Mouse (Mus musculus): Measurements from ENCODE around the gene Bcl6b.

Bcl6b gene

DNA sequence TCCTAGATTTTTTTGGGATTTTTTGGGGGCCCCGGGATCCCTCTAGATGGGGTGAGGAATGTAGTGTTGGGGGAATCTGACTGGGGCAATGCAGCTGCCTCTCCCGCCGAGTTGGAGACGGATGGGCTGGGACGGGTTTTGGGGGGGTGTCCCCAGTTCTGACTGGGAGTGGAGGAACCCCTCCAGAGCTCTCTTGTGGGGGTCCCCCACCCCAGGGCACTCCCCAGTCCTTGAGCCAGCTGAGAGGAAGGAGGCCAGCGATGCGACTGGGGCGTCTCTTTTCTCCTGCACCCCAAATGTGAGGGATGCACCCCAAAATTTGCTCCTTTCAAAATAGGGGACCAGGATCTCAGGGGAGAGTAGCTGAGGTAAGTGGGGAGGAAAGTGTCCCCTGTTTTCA lies 3.4 kb upstream of the Bcl6b start:
- no peak for DNase-seq (ENCODE audit: low spot score in 2 of 2)

DNA sequence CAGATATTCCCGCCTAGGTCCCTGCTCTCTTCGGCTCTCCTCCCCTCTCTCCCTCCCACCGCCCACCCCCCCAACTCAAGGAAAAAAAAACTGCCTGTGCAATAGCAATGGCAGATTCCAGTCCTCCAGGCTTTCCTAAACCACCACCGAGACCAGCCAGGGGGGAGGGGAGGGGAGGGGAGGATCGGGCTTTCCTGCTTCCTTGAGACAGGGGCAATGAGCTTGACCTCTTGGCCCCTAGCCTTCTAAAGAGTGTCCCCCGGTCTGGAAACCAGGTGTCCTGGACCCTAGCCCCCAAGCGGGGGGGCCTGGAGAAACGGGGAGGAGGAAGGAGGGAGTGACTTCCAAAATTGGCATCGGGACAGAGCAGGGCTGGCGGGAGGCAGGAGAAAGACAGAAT lies 2.9 kb upstream of the Bcl6b start:
- peak; percentile 68 to 69 for DNase-seq (ENCODE audit: low spot score in 2 of 2)

DNA sequence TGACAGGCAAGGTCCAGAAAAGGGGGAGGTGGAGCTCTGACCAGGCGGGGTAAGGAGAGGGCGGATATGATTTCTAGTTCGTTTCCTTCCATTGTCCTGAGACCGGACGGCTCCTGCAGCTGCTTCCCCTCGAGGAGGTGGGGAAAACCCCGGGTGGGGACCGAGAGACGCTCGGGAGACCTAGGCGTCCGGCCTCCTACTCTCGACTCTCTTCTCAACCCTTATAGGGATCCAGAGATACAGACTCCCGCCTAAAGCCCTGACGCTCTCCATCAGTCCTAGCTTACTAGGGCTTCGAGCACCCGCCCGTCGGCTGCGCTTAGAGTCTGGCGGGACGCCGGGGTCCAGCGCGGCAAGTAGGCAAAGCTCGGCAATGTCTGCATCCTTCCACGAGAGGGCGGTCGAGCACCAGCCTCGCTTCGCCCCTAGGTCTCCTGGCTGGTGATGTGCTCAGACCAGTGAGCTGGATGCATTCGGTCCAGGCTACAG lies 685 bp upstream of the Bcl6b start:
- DNase-seq (ENCODE audit: low spot score in 2 of 2), result peak; percentile 87 to 92

DNA sequence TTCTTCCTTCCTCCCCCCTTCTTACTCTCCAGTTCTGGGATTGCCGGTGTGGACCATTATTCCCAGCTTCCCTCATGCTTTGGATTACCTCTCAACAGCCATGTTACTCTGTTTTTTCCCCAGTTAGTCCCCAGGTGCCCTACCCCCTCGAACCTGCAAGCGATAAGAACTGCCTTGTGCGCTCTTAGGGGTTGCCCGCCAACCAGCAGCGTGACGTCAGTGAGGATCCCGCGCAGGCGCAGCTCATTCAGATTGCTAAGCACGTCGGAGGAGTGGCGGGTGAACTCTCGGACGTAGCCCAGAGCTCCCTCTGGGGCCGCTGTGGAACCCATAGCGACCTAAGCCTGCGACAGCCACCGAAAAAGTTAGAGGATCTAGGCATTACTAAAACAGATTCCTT lies 770 bp downstream of the Bcl6b start:
- peak; percentile 86 to 87 for DNase-seq (ENCODE audit: low spot score in 2 of 2)

DNA sequence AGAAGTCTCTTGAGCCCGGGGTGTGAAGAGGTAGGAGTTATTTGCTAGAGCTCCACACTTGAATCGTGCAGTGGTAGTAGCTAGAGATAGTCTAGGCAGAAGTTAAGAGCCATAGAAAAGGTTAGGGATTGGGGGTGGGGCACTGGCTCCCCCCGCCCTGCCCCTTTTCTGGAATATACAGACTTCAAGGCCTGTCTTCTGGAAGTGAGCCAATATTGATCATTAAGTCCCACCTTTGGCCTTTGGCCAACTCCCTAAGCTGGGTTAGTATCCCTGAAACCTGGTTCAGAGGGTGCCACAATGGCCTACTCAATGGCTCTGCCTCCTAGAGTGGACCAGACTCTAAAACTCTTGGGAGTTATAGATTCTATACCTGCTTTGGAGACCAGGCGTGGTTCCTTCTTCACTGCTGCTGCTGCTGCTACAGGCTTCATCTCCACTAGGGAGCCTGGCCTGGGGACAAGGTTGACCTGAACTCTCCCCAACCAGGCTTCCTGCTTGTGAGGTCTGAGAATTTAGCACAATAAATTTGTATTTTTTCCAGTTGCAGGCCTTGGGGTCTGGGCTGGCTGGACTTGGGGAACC lies 1.8 kb downstream of the Bcl6b start:
- no peak for DNase-seq (ENCODE audit: low spot score in 2 of 2)

DNA sequence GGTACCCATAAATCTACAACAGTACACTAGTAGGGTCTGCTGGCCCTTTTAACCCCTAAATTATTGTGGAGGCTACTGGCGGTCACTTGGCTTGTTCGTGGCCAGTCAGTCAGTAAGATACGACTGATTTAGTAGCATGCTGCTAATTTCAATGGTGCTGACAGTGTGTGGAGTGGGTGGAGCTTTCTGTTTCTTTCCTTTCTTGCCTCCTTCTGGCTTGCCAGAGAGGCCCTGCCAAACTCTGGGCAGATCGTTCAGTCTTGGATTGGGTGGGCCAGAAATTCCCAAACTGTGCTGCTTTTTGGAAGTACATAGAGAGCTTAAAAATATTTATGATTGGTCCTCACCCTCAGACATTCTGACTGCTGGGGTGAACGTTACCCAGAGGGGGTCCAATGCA lies 2.5 kb downstream of the Bcl6b start:
- no peak for DNase-seq (ENCODE audit: low spot score in 2 of 2)

DNA sequence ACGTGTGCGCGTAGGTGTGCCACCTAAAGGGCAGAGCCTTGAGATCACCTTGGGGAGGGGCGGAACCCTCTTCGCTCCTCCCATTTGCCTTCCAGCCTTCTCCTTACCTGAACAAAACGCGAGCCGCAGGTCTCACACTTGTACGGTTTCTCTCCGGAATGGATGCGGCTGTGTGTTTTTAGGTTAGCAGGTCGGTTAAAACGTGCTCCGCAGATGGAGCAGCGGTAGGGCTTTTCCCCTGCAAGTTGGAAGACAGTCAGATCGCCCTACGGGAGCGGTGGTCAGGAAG lies 3.1 kb downstream of the Bcl6b start:
- no peak for DNase-seq (ENCODE audit: low spot score in 2 of 2)

DNA sequence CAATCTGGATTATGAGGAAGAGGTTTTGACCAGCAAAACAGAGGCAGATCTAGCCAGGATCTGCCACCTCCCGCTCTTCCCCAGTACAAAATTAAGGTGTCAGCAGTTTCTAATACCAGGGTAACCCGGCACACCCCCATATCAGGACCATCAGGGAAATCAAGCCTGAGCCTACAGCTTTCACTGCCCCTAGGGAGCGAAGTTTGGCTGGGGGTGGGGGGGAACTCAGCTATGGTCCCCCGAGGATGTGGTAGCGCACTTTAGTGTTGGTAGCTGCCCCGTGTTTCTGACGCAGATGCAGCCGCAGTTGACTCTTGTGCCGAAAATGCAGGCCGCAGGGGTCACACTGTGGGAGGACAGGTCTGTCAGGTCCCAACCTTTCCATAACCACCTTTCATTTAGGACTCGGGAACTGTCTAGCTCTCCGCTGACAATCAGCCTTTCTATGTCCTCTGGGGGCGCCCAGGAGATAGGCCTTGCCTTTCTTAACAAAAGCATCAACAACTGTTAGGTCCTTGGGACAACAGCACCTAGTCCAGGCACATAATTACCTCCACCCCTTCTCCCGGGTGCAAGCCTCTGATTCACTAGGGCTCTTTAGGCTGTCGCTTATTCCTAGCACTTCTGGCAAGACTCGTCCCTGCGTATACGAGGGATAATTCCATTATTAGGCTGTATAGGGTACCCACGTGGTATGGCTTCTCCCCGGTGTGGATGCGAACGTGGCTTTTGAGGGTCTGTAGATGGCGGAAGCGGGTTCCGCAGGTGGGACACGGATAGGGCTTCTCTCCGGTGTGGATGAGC lies 3.6 kb downstream of the Bcl6b start:
- DNase-seq (ENCODE audit: low spot score in 2 of 2), result peak in 1 of 2 experiments; percentile 23

DNA sequence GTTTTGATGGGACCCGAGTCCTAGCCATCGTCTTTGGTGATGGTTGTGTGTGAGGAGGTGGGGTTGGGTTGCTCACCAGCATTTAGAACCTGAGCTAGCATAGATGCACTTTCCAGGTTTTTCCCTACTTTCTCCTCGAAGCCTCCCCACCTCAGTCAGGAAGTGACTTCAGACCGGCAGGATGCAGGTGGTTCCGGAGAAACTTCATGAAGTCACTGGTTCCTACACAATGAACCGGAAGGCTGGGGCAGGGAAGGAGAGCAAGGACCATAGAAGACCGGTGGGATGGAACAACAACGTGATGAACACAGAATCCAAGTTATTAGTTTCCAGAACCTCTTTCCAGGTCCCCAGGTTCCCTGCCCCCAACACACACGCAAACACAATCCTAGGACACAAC lies 5.9 kb downstream of the Bcl6b start:
- peak; percentile 76 to 89 for DNase-seq (ENCODE audit: low spot score in 2 of 2)

DNA sequence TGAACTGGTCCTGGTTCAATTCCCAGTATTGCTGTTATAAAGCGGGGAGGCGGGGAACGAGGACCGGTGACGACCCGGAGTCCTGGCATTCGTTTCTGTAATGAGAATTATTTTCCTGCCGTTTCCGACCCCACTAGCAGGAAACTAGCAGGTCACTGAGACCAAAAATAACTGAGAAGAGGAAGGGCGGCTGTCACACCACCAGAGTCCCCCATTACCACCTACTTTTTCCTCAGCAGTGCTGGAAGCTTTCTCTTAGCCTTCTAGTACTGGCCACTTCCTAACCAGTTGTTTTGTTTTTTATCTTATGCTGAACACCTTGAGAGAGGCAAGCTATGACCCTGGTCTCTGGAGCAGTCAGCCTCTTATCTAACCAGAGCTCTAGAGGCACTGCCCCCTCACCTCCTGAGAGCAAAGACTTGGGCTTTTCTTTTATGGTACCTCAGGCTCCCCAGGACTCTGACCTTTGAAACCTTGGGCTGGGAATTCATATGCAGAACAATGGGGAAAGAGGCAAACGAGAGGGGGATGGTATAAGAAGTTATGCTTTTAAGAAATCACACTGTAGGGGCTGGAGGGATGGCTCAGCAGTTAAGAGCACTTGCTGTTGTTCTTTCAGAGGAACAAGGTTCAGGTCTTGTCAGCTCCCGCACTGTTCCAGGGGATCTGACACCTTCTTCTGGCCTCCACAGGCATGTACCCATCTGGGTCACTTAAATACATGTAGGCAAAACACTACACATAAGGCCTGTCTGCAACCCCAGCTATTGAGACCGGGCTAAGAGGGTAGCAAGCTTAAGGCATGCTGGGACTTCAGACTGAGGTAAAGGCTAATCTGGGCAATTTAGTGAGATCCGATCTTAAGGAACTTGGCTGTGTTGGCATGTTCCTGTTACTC lies 7.7 kb downstream of the Bcl6b start:
- DNase-seq (ENCODE audit: low spot score in 2 of 2), result peak; percentile 68 to 82

DNA sequence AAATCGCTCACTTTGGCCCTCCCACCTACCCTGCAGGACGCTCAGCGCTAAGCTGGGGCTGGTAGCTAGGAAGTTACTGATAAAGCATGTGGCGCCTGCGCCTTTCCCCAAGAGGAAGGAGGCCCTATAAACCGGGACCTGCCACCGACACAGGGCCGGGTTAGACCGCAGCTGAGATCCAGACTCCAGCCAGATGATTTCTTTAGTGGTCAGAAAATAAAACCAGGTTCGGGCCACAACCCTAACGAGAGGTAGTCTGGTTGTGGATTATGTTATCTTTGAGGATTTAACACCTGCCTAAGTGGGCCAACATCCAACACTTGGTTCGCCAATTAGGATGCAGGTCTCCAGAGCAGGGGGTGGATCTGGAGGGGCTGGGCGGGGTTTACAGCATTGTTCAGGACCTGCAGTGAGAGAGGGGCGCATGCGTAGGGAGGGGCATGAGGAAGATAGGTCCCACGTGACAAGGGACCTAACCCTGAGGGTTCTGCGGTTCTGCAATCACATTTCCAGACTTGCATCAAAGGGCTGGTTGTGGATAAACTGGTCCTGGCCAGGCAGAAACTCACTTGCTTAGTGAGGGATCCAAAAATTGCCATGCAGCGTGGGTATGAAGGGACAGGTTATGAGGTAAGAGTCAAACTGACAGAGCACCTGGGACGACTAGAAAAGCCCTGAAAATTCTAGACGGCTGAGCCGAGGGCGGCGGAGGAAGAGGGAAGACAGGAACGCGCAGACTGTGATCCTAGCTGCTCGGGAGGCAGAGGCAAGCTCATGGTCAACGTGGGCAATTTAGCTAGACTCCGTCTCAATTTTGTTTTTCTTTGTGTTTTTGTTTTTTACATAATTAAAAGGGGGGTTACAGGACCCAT lies 8.6 kb downstream of the Bcl6b start, which contains the start of gene Slc16a13:
Slc16a13 (minus strand) TSS at position 334 of the 872 bp plus-strand sequence.
- DNase-seq (ENCODE audit: low spot score in 2 of 2), result peak; percentile 95 to 97

DNA sequence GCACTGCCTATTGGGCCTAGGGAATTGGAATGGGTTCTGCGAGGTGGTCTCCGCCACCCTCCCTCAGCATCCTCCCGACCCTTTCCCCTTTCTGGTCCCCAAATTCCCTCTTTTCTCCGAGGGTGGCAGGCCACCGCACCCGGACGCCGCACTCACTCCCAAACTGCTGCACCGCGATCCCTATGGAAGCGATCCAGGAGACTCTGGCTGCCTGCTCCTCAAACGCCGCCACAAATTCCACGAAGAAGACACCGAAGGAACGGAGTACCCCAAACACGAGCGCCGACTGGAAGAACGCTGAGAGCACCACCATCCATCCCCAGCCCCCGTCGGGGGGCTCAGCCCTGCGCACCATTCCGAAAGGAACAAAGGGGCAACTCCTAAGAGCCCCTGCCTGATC lies 9.3 kb downstream of the Bcl6b start:
- DNase-seq (ENCODE audit: low spot score in 2 of 2), result no peak

DNA sequence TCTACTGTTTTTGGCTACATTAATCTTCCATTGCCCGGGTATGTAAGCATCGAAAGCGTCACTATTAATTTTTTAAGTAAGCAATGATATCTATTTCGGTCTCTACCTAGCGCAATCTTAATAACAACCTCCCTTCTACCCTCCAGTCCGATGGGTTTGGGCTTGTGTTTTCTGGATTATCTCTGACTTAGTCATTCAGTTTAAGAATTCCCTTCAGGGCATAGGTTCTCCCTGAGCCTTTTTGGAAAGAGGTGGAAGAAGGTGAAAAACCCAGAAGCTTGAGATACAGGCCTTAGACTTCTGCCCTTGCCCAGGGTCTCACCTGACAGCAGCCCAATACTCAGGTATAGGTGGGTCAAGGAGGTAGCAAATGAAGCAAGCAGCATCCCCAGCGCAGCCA lies 9.7 kb downstream of the Bcl6b start:
- DNase-seq (ENCODE audit: low spot score in 2 of 2), result no peak

DNA sequence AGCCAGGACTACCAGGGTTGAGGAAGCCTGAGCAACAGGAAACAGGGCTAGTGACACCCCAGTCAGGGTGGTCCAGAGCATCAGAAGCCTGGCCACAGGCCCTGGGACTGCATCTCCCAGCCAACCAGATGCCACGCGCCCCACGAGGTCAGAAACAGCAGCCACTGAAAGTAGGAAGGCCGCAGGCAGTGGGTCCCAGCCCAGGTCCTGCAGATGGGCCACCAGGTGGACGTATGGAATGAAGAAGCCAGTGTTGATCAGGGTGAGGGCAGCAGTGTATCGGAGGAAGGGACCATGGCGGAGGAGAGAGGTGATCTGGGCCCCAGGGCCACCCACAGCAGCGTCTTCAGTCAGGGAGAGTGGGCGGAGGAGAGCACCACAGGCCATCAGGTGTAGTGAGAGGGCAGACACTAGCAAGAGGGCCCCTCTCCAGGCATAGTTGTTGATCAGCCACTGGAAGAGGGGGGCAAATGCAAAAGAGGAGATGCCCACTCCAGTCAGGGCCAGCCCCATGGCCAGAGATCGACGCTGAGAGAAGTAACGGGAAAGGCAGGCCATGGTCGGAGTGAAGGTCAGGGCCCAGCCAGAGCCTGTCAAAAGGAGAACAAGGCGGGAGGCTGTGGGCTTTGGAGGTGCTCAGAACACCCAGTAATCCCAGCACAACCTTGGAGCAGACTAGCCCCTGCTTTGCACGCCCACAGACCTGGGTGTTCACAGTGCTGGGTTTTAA lies 10.7 kb downstream of the Bcl6b start:
- DNase-seq (ENCODE audit: low spot score in 2 of 2), result no peak

DNA sequence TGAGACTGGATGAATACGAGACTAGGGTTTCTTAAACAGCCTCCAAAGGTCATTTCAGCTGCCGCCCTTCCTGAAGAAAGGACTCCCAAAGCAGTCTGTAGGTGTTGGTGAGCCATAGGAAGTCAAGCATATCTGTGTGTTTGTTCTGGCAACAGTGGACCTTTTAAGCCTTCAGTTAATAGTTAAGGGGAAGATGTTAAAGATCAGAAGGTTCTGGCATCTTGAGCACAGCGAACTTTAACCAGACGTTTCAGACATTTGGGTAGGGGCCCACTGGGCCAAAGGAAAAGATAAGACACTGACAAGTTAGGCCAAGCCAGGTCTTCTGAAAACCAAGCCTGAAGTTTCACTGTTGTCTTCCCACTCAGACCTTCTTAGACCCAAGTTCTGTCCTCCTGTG lies 11.6 kb downstream of the Bcl6b start:
- no peak for DNase-seq (ENCODE audit: low spot score in 2 of 2)

DNA sequence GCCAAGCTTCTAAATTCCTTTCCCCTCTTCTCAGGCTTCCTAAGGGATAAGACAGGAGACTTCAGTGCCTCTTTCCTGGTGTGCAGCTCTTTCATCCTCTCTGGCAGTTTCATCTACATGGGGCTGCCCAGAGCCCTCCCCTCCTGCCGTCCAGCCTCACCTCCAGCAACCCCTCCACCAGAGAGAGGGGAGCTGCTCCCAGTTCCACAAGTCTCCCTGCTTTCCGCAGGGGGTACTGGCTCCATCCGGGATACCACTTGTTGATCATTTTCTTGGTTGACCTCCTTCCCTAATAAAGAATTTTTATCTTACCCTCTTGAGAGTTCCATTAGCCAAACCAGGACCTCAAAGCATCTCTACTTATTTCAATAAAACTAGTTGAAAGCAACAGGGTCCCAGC lies 13.5 kb downstream of the Bcl6b start:
- no peak for DNase-seq (ENCODE audit: low spot score in 2 of 2)

DNA sequence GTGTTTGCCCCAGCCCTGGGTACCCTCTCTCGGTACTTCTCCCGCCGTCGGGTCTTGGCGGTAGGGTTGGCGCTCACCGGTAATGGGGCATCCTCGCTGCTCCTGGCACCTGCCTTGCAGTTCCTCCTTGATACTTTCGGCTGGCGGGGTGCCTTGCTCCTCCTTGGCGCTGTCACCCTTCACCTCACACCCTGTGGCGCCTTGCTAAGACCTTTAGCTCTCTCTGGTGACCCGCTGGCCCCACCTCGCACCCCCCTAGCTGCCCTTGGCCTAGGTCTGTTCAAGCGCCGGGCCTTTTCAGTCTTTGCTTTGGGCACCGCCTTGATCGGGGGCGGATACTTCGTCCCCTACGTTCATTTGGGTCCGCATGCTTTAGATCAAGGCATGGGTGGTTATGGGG lies 14.3 kb downstream of the Bcl6b start:
- DNase-seq (ENCODE audit: low spot score in 2 of 2), result no peak

DNA sequence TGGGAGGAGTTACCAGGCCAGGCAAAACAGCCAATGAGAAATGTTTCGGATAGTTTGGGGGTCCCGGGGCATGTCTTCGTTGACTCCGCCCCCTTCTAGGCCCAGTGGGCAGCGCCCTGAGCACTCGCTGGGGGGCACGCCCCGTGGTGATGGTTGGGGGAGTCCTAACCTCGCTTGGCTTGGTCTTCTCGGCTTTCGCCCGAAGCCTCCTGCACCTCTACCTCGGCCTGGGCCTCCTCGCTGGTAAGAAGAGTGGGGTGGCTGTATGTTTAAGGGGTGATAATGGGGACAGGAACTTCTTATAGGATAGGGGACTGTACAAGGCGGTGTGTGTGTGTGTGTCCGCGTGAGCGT lies 14.8 kb downstream of the Bcl6b start:
- DNase-seq (ENCODE audit: low spot score in 2 of 2), result no peak

DNA sequence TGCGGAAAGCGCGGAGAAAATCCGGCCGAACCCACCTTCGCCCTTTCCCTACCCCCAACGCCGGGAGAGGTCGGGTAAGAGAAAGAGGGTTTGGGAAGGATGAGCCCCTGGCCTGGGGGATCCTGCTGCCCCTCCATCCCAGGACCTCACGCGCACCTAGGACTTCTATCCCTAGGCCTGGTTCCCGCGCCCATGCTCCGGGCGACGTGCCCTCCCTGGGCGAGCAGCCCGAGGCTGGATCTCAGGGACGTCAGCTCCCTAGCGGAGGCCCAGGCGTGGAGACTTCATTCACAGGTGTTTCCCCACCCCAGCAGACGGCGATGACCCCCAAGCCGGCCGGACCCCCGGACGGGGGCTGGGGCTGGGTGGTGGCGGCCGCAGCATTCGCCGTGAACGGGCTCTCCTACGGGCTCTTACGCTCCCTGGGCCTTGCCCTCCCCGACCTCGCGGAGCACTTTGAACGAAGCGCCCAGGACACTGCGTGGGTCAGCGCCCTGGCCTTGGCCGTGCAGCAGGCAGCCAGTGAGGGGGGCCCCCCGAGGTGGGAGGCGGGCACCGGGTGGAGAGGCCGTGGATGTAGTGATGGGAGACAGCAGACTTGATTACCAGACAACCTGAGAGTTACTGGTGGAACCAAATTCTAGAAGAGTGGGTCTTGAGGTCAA lies 15.3 kb downstream of the Bcl6b start:
- DNase-seq (ENCODE audit: low spot score in 2 of 2), result peak in 1 of 2 experiments; percentile 25

DNA sequence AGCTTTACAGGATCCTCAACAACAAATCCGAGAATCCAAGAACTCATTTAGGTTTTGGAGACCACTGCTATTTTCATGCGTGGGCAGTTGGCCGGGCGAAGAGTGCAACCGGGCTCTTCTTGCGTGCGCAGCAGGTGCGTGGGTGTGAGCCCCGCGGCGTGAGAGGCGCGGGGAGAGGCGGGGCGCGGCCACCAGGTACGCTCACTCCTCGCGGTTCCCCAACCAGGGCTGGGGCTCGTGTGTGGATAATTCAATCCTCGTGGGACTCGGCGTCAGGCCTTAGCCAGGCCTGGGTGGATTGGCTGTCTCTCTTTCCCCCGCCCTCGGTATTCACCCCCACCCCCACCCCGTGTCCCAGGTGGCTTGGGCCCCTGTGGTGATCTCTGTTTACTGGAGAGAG lies 15.9 kb downstream of the Bcl6b start:
- DNase-seq (ENCODE audit: low spot score in 2 of 2), result no peak
